Mouse (Mus musculus) stomach, postnatal 0 days (tissue): Measurements from ENCODE around the gene Csk. TPM values are rescaled to one million over a fixed set of nuclear protein-coding genes. Genes with fewer than 3 reads are reported as not detected.
A peak's percentile ranks its signal among the peaks of the same experiment; 100 is the strongest.

Experiments used
- ATAC-seq: fragments of 200-750 bp; cut with Nextera tagmentation; 2 replicates; pipeline ENCODE4 v1.8.0; 2017; ENCODE audit not compliant: low FRiP score, low TSS enrichment
- DNase-seq: peaks from one replicate; pipeline ENCODE4 v3.0.0-alpha.2; 2016; ENCODE audit warnings: low spot score
- H3K27ac ChIP-seq: fragments of 300-500 bp; sonication (generic); replicated peaks from 2 replicates; pipeline ENCODE4 v1.5.1; 2014; ENCODE audit warnings: mild to moderate bottlenecking, control low read depth
- H3K27me3 ChIP-seq: fragments of 300-500 bp; sonication (generic); 2 replicates; pipeline ENCODE4 v1.6.1; 2014; ENCODE audit warnings: low read length; ENCODE audit not compliant: control insufficient read depth, insufficient read depth
- H3K36me3 ChIP-seq: fragments of 300-500 bp; sonication (generic); 2 replicates; pipeline ENCODE4 v1.6.1; 2014; ENCODE audit warnings: low read length, mixed read lengths; ENCODE audit not compliant: control insufficient read depth, insufficient read depth
- H3K4me1 ChIP-seq: fragments of 300-500 bp; sonication (generic); replicated peaks from 2 replicates; pipeline ENCODE4 v1.6.1; 2014; ENCODE audit warnings: antibody characterized with exemption; ENCODE audit not compliant: control insufficient read depth, insufficient read depth
- H3K4me2 ChIP-seq: fragments of 300-500 bp; sonication (generic); replicated peaks from 2 replicates; pipeline ENCODE4 v1.6.1; 2014; ENCODE audit warnings: low read depth, mild to moderate bottlenecking, control low read depth, moderate library complexity
- H3K4me3 ChIP-seq: fragments of 300-500 bp; sonication (generic); 2 replicates; pipeline ENCODE4 v1.5.1; 2014; ENCODE audit warnings: low read depth, low read length, control low read depth
- H3K9ac ChIP-seq: fragments of 300-500 bp; sonication (generic); 2 replicates; pipeline ENCODE4 v1.6.1; 2014; ENCODE audit warnings: mild to moderate bottlenecking, low read length, control low read depth, mixed read lengths
- H3K9me3 ChIP-seq: fragments of 300-500 bp; sonication (generic); 2 replicates; pipeline ENCODE4 v1.6.1; 2016; ENCODE audit warnings: low read length; ENCODE audit not compliant: control insufficient read depth
- CTCF ChIP-seq: IDR thresholded peaks from 2 replicates; pipeline ENCODE4 v1.5.1; 2016; ENCODE audit warnings: antibody characterized with exemption, low read depth, mild to moderate bottlenecking, moderate library complexity
- EP300 ChIP-seq: optimal IDR thresholded peaks from 2 replicates; pipeline ENCODE3; 2016; ENCODE audit warnings: antibody characterized with exemption
- WGBS: fragments of 180-500 bp; shearing (Covaris S2); extraction: QIAGEN DNeasy Blood & Tissue Kit; methylation state at CpG from one replicate; pipeline ENCODE4 v1.1.7; 2014; 5-methylcytosine and 5-hydroxymethylcytosine counted together
- polyA plus RNA-seq: library from polyadenylated mRNA; unstranded; fragments of >200 nt; fragmentation: Nextera tagmentation; extraction: Ambion mirVana; gene quantifications from 2 replicates; pipeline ENCODE4 v1.2.1, GENCODE M21; 2015

Csk gene
- polyA plus RNA-seq, 1 experiment from 2014 or later: 20.7 TPM

DNA sequence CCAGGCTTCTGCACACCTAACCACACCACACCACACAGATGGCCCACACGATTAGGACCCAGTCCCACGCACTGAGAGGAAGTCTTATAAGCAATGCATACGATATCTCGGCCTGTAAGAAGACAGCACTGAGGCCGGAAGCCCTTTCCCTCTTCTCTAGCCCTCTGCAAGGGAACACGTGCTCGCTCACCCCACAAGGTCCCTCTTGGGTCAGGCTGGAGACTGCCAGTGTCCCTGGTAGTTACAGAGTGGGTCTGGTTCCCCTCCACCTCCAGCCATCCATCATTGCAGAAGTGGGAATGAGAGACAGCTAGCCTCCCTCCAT, 9.6 kb downstream of the Csk start:
- no peak for ATAC-seq
- Histone ChIP-seq H3K27ac (peak overlapping the region; percentile 49), H3K4me1 (peaks cover 19% of the 10 kb centered on the region), H3K9me3 (no peaks in the 10 kb centered on the region), H3K4me3 (peak overlapping the region; percentile 92), H3K9ac (peak overlapping the region; percentile 98; the same call in 1 of the 2 replicates), H3K36me3 (no peaks in the 10 kb centered on the region; the same call in 1 of the 2 replicates), H3K4me2 (peak overlapping the region; percentile 94), H3K27me3 (no peaks in the 10 kb centered on the region)
- 32% methylated on average over 7 of the region's 7 CpGs for WGBS
- DNase-seq: no peak
- TF ChIP-seq EP300: no peak
- TF ChIP-seq CTCF: no peak

DNA sequence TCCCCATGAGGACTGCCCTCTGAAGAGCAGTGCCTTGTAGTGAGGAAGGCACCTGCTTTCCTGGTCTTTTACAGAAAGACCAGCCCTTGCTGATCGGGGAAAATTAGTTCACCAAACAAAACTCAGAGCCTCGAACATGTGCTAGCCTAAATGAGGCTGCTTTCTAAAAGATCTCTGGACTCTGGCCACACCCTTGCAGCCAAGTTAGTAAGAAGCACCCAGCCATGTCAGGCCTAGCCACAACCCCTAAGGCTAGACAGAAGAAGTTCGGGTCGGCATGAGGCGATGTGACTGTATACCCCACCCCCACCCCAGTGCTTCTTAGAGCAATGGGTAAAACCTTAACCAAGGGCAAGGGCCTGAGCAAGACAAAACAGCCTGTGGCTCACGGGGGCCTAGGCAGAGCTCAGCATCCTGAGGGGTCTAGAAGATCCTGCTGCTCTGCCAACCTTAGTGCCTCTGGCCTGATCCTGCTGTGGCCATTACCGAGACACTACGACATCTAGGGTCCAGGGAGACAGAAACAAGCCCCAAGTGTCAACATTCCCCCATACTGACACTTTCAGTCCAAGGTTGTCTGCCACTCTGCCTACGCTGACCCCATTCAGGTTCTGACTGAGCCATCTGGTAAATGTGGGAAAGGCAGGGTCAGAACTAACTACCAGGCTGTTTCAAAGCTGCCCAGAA, 10.1 kb downstream of the Csk start:
- ATAC-seq (no peak), DNase-seq (no peak)
- TF ChIP-seq CTCF (no peak), EP300 (no peak)
- Histone ChIP-seq H3K4me1 (peaks cover 25% of the 10 kb centered on the region), H3K4me3 (peak overlapping the region; percentile 92; the same call in 1 of the 2 replicates), H3K27ac (peak overlapping the region; percentile 49), H3K9ac (peak overlapping the region; percentile 98; the same call in 1 of the 2 replicates), H3K27me3 (no peaks in the 10 kb centered on the region), H3K36me3 (no peaks in the 10 kb centered on the region; the same call in 1 of the 2 replicates), H3K4me2 (peak overlapping the region; percentile 94), H3K9me3 (no peaks in the 10 kb centered on the region)
- WGBS: 53% methylated on average over 9 of the region's 9 CpGs

DNA sequence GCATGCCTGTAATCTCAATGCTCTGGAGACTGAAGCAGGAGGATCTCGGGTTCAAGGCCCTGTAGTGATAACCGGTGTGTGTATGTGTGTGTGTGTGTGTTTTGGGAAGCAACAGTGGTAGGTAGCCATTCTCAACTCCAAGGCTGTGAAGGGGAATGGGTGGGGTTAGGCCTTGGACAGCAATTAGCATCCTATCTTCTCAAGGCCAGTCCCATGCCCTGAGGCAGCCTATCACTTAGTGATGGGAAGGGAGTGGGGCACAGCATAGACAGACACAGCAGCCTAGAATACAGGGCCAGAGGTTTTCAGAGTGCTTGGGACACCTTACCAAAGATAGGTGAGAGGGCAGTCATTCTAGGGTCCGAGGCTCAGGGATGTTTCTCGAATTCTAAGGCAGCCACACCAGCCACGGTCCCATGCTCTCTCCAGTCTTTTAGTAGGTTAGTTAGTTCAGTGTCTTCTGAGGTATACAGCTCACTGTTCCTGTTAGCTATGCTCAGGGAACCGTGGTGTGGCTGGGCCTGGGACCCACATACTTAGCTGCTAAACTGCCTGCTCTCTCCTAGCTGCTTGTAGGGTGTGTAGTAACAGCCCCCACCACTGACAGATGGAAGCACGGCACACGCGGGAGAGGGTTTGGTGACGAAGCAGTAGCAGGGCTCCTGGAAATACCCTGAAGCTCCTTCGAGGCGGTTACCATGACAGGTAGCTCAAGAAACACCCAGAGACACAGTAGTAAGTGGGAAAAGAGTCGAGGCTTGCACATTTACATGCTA, 11.5 kb downstream of the Csk start:
- H3K27me3 ChIP-seq: no peaks in the 10 kb centered on the region
- no peak for TF ChIP-seq EP300
- TF ChIP-seq CTCF: no peak
- 82% methylated on average over 13 of the region's 13 CpGs for WGBS
- peaks cover 38% of the 10 kb centered on the region for H3K4me1 ChIP-seq
- H3K36me3 ChIP-seq: no peaks in the 10 kb centered on the region; the same call in 1 of the 2 replicates
- H3K27ac ChIP-seq: 0 out of 2 replicates have a peak overlapping the region, but pooled peaks have one; percentile 18
- no peak overlapping the region for H3K4me2 ChIP-seq
- no peak overlapping the region for H3K9ac ChIP-seq
- no peak overlapping the region for H3K4me3 ChIP-seq
- ATAC-seq (no peak), DNase-seq (no peak)
- H3K9me3 ChIP-seq: no peaks in the 10 kb centered on the region

DNA sequence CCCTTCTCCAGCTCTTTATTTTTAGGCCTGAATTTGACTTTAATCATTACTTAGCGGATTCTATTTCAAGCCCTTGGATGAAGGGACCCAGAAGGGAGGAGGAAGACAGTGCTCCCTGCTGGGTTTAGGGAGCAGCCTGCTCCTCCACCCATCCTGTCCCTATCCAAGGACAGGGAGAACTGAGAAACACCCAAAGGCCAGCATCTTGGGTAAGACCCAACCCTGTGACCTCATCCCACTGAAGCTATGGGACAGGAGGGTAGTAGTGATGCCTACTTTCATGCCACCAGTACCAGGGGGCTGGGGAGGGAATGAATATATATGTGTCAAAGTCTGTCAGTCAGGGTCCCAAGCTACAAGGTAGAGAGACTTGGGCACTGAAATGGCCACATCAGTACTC, 12.4 kb downstream of the Csk start:
- Histone ChIP-seq H3K27ac (peak overlapping the region; percentile 90), H3K9ac (no peak overlapping the region), H3K9me3 (no peaks in the 10 kb centered on the region), H3K4me1 (peaks cover 39% of the 10 kb centered on the region), H3K27me3 (no peaks in the 10 kb centered on the region), H3K4me2 (peak overlapping the region; percentile 51), H3K36me3 (no peaks in the 10 kb centered on the region; the same call in 1 of the 2 replicates), H3K4me3 (no peak overlapping the region)
- DNase-seq (no peak), ATAC-seq (no peak)
- TF ChIP-seq CTCF (no peak), EP300 (no peak)
- WGBS: 63% methylated on average over 1 of the region's 1 CpGs

DNA sequence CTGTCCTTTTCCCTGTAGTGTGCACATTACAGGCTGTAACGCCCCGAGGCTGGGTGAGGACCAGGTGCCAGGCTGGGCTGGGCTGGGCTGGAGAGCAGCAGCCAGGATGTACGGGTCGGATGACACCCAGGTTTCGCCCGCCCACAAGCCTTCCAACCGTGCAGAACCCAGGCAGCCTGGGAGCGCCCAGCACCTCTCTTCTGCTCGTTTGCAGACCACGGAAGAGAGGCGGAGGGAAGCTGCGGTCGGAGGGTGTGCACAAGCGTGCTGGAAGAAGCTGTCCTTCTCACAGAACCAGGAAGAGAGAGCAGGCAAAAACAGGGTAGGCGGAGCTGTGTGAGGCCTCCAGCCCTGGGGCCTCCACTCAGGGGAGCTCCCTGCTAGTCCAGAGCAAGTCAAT, 13.0 kb downstream of the Csk start:
- H3K9me3 ChIP-seq: no peaks in the 10 kb centered on the region
- 2% methylated on average over 15 of the region's 15 CpGs for WGBS
- H3K4me2 ChIP-seq: peak overlapping the region; percentile 51
- no peaks in the 10 kb centered on the region; the same call in 1 of the 2 replicates for H3K36me3 ChIP-seq
- peak overlapping the region; percentile 4; the same call in 1 of the 2 replicates for H3K4me3 ChIP-seq
- H3K27me3 ChIP-seq: no peaks in the 10 kb centered on the region
- peak; percentile 81 for DNase-seq
- H3K4me1 ChIP-seq: peaks cover 39% of the 10 kb centered on the region
- ATAC-seq: peak; percentile 48
- TF ChIP-seq EP300 (no peak), CTCF (0 out of 2 replicates have a peak, but pooled peaks have one; percentile 1)
- H3K9ac ChIP-seq: peak overlapping the region; percentile 45
- H3K27ac ChIP-seq: peak overlapping the region; percentile 90
